Mouse (Mus musculus) ES-CJ7 (cell line): ENCODE measurements around the gene Samt3.
A peak's percentile ranks its signal among the peaks of the same experiment; 100 is the strongest.

Experiments used
- DNase-seq: peaks from one replicate; pipeline ENCODE4 v3.0.0; 2011; ENCODE audit warnings: low read depth, low spot score

Gene Samt3

DNA sequence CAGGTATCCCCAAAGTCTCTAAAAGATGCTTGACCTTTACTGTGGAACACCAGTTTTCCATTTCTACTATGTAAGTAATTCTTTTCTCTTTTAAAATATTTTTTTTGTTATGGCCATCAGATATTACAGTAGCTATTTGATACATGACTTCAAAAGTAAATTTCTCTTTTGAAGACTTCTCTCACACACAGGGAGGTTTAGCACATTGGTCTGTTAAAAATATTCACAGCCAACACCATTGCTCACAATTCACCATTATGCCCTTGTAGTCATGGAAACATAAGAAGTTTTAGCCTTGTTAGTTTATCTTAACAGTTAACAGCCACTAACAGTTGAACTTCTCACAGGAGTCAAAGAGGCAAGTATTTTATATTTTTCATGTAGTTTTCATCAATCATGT is at the start of gene Samt3:
Gene Samt3, plus strand, starts transcription at position 301 of the 400 bp plus-strand sequence.
- no peak for DNase-seq

DNA sequence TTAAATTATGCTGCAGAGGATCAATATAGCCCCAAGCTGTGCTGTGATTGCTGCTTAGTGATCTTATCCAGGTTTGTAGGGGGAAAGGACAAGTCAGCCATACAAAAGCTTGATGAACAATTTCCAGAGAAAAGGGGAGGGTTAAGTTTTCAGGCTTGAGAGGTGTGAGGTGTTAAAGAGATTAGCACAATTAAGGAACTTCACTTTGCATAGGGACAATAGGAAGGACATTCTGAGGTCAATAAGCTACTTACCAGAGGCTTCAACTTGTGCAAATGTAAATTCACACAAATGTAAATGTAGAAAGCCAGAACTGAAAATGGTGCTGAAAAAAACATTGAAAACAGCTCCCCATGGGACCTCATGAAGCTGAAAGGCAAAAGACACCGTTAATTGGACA is 27.4 kb upstream of the Samt3 start:
- peak; percentile 69 for DNase-seq

DNA sequence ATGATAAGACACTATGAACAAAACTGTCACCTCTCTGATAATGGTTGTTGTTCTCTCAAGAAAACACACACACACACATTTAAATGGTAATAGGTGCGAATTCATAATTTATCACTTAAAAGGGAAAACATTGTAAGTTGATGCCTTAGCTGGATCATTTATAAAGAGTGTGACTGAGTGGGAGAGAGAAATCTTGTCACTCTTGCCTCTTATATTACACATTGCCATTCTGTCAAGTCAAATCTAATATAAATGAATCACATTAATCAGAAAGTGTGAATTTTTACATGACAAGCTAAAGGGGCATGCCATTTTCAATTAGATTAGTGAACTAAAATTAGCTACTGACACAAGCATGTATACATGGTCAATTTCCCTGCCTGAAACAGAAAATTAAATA is 44.7 kb downstream of the Samt3 start:
- no peak for DNase-seq
